Mouse (Mus musculus): ENCODE results near the gene Sel1l3.
A peak's percentile ranks its signal among the peaks of the same experiment; 100 is the strongest.

The Sel1l3 gene

GRCm38 (mm10) chr5:53172908-53173307 is 40.8 kb downstream of the Sel1l3 start:
- DNase-seq, result peak in 1 of 2 experiments; percentile 39

- no peak for DNase-seq
Observed at GRCm38 (mm10) chr5:53172256-53172636, 41.5 kb downstream of the Sel1l3 start.

DNA sequence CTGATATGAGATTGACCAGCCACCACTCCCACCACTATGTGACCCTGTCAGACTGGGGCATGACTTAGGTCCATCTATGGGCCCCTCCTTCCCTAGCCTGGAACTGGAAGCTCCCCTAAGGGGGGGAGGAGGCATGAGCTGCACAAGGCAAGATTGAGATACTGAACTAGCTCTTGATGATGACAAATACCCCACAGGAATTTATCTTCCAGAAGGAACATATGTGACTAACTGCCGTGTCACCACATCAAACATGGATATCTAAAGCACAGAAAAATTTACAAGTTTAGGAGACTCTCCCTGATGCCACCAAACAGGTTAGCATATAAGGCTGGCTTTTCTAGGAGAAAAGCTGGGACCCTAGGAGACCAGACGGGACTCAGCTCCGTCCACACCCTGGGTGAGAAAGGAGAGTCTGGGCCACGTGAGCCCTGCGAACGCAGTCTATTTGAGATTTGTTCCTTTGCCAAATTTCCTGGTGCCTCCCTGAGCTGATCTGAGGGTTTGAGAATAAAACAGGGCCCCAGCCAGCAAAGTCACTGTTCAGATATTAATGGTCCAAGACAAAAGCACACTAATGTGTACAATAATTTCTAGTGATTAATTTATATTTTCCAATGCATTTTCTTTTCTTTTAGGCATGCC is 42.0 kb downstream of the Sel1l3 start:
- no peak for DNase-seq

GRCm38 (mm10) chr5:53167564-53167963 is 46.2 kb downstream of the Sel1l3 start:
- no peak for DNase-seq

DNA sequence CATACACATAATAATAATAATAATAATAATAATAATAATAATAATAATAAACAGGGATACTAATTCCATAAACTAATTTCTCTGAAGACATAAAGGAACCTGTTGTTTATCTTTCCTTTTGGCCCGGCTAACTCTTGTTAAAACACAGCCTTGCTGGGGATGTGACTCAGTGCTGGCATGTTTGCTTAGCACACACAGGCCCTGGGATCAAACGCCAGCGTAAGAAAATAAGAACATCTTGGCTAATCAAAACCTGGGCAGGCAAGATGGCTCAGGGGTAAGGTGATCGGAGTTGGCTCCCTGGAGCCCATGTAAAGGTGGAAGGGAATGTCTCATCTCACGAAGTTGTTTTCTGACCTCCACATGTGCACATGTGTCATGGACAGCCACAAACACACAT is 48.1 kb downstream of the Sel1l3 start:
- DNase-seq, result no peak

- peak; percentile 68 to 81 for DNase-seq
Observed at GRCm38 (mm10) chr5:53162436-53162835, 51.3 kb downstream of the Sel1l3 start.

DNA sequence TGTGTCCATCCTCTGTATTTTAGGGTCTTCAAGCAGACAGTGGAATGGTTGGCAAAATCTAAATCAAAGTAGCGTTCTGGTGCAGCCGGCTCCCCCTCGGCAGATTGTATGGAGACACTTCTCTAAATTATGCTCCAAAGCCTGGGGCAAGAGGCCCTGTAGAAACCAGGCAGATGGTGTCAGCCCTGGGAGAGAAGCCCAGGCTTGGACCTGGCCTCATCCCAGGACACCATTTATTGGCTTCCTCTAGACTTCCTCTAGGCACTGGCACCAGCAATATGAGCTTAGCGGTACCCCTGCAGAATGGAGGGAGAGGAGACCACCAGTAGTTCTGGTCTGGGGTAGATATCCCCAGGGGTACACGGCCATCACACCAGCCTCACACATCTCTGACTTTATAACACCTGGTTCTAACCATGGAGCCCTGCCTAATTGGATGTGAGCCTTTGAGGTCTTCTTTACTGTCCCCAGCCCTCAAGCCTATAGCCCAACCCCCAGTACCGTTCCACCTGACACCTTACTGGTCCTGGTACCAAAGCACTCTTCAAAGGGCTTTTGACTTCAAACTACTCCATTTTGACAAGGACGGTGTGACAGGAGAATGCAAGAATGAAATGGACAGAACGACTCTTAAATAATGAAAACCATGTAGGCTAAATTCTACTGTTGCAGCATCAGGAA is 52.1 kb downstream of the Sel1l3 start:
- DNase-seq, result peak; percentile 95

DNA sequence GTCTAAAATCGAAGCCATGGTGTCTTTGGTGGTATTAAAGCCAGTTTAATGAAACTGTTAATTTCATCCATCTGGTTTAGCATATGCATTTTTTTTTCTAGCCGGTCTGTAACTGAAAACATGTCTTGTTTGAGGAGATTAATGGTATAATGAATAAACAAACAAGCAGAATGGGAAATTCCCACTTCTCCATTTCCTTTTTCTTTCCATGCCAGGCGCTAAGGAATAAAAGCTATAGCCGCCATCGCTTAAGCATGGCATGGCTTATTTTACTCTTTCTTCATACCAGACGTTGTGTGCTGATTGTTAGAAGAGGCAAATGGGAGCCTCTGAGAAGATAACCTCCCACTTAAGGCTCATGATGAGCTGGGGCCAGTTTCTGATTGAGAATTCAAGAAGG is 53.5 kb downstream of the Sel1l3 start:
- DNase-seq, result no peak

- peak; percentile 66 to 78 for DNase-seq
Observed at GRCm38 (mm10) chr5:53159631-53160030, 54.1 kb downstream of the Sel1l3 start.

GRCm38 (mm10) chr5:53159166-53159565 is 54.6 kb downstream of the Sel1l3 start:
- no peak for DNase-seq

GRCm38 (mm10) chr5:53155985-53156679 is 57.6 kb downstream of the Sel1l3 start:
- DNase-seq, result no peak

DNA sequence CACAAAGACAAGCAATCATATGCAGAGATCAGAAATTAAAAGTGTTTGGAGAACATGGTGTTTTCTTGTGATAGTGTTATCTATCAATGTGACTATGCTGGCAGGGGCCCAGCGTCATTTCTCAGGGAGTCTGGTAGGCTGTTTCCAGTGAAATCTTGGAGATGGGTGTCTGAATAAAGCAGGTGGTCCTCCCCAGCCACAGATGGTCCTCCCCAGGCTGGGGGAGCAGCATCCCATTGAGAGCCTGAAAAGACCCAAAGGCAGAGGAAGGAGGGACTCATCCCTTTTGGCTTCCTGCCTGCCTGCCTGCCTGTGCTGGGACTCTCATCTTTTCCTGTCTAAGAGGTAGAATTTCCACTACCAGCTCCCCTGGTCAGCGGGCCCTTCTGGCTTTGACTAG is 59.2 kb downstream of the Sel1l3 start:
- peak; percentile 75 to 85 for DNase-seq

DNA sequence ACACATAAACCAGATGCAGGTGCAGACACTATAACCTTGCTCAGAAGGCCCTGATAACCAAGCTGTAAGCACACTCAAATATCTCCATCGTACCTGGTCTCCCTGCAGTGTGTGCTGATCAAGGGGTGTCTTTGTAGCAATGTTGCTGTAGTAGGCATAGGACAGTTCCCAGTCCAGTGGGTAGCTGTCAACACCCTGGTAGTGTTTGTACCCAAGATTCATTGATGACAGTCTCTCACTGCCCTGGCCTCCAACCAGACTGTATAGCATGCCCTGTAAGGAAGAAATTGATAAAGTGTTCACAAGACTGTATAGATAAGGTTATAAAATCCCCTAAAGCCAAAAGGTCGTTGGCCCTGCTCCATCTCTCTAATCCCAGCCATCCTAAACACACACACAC is 59.6 kb downstream of the Sel1l3 start:
- no peak for DNase-seq

DNA sequence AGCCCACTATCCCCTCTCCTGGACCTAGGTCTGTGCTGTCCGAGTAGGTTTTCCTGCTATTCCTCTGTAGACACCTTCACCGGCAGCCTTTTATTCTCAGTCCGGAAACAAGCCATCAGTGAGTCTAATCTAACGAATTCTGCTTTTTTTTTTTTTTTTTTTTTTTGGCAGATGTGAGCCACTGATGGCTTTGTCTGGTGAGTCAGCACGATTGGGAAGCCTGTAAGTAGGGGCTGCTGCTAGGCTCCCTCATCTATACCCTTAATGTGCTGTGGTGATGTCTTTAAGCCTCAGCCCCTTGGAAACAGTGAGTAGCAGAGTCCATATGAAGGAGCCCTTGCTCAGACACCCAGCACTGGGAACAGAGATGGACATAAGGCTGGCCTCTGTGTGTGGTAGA is 60.6 kb downstream of the Sel1l3 start:
- no peak for DNase-seq

- no peak for DNase-seq
Observed at GRCm38 (mm10) chr5:53151379-53151960, 62.3 kb downstream of the Sel1l3 start.

- DNase-seq, result peak; percentile 88 to 93
Observed at GRCm38 (mm10) chr5:53148960-53149685, 64.6 kb downstream of the Sel1l3 start.

DNA sequence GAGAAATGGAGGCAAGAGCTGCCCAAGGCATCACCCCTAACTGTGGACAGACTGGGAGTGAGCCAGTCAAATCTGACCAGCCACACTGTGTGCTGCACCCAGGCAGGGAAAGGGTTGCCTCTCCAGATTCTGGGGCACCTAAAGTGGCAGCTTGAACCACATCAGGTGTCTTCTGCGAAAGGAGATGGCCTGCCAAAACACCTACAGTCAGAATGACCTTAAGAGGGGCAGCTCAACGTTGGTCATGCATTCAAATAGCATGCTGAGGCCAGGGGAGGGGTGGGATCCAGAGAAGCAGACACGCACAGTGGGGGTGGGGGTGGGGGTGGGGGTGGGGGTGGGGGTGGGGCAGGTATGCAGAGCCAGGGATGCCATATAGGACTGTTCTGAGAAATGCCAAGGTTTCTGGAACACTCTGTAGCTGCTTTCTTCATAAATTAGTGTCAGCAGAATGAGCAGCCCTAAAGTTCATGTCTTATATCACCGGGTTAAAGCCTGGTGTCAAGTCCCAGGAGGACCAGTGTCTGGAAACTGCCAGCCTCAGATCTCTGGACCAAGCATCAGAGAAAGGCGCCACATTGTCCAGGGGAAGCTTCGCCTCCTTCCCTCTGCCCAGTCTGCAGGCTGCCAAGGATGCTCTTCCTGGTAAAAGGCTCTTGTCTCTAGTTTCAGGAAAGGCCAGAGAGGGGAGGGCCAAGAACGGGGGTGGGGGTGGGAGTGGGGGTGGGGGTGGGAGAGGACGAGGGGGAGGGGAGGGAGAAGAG is 65.4 kb downstream of the Sel1l3 start:
- peak; percentile 73 to 74 for DNase-seq

GRCm38 (mm10) chr5:53147418-53147817 is 66.3 kb downstream of the Sel1l3 start:
- DNase-seq, result no peak

DNA sequence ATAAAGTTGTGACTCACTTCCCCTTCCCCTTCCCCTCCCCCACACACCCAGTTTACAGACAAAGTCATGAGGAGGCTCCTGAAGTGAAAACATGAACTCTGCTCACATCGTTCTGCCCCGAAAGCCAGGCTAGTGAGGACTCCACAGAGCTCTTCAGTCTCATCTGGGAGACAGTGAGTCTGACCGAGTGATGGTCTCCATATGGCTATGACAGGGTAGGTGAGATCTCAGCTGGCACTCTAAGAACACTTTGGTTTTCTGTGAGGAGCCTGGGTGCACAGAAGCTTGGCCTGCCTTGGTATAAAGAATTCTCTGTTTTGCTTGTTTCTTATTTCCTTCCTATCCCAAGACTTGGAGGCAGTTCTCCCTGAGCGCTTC is 67.1 kb downstream of the Sel1l3 start:
- no peak for DNase-seq

GRCm38 (mm10) chr5:53146049-53146683 is 67.6 kb downstream of the Sel1l3 start:
- DNase-seq, result no peak

- peak; percentile 80 to 82 for DNase-seq
Observed at GRCm38 (mm10) chr5:53142587-53142986, 71.1 kb downstream of the Sel1l3 start.

Data from cerebellum, postnatal 10 days (tissue).